Mouse (Mus musculus) macrophage (primary cell): ENCODE data around the gene Tas1r1. TPM values are rescaled to one million over a fixed set of nuclear protein-coding genes. Genes with fewer than 3 reads are reported as not detected.

Source experiments
- H3K27ac ChIP-seq: fragments of 350-480 bp; formaldehyde crosslinking; 2 replicates; pipeline ENCODE4 v1.9.0; 2021
- H3K36me3 ChIP-seq: fragments of 350-480 bp; formaldehyde crosslinking; 2 replicates; pipeline ENCODE4 v1.9.0; 2021; ENCODE audit errors: inconsistent target
- H3K4me3 ChIP-seq: fragments of 350-480 bp; formaldehyde crosslinking; 2 replicates; pipeline ENCODE4 v1.9.0; 2021; ENCODE audit errors: inconsistent target
- H3K79me2 ChIP-seq: fragments of 350-480 bp; formaldehyde crosslinking; 2 replicates; pipeline ENCODE4 v1.9.0; 2021; ENCODE audit errors: inconsistent target
- WGBS: methylation state at CpG from one replicate; pipeline ENCODE4 v1.1.7; 2026; ENCODE audit warnings: inconsistent platforms; ENCODE audit not compliant: missing documents; 5-methylcytosine and 5-hydroxymethylcytosine counted together
- polyA plus RNA-seq: library from polyadenylated mRNA; stranded (reverse); fragments of 250-400 nt; gene quantifications from 3 replicates; pipeline ENCODE4 v1.2.4, GENCODE M21; 2018; ENCODE audit warnings: inconsistent platforms

Tas1r1 gene
- polyA plus RNA-seq, 1 experiment from 2014 or later = not detected

- Histone ChIP-seq H3K36me3 (peaks cover 22% of the 10 kb centered on the region; the same call in 1 of the 2 replicates), H3K27ac (peak overlapping the region; percentile 46)
- WGBS = 1% methylated on average over 10 of the region's 10 CpGs
Observed at GRCm38 (mm10) chr4:152010091-152010706, 28.2 kb downstream of the Tas1r1 start.

GRCm38 (mm10) chr4:152009076-152010051 lies 29.0 kb downstream of the Tas1r1 start:
- Histone ChIP-seq H3K36me3 (peaks cover 15% of the 10 kb centered on the region; the same call in 1 of the 2 replicates), H3K4me3 (peak overlapping the region; percentile 58), H3K79me2 (peaks cover 45% of the 10 kb centered on the region), H3K27ac (peak overlapping the region; percentile 46)
- WGBS = under 1% methylated on average over 100 of the region's 115 CpGs

More at GRCm38 (mm10) chr4:152010091-152010706, 28.2 kb downstream of the Tas1r1 start:
- peak overlapping the region; percentile 58 for H3K4me3 ChIP-seq
- H3K79me2 ChIP-seq = peaks cover 45% of the 10 kb centered on the region

- Histone ChIP-seq H3K36me3 (peaks cover 11% of the 10 kb centered on the region; the same call in 1 of the 2 replicates), H3K79me2 (peaks cover 40% of the 10 kb centered on the region), H3K27ac (0 out of 2 replicates have a peak within 1 kb of the TSS, but pooled peaks have one; percentile 25), H3K4me3 (peak within 1 kb of the TSS; percentile 58)
- WGBS = under 1% methylated on average over 42 of the region's 45 CpGs
Observed at GRCm38 (mm10) chr4:152008622-152009075, 29.7 kb downstream of the Tas1r1 start, which contains the start of gene Klhl21. Gene Klhl21 (plus strand): TSS chr4:152008803.

- peaks cover 9% of the 10 kb centered on the region; the same call in 1 of the 2 replicates for H3K36me3 ChIP-seq
- 0 out of 2 replicates have a peak overlapping the region, but pooled peaks have one; percentile 25 for H3K27ac ChIP-seq
- 3% methylated on average over 14 of the region's 14 CpGs for WGBS
- peaks cover 35% of the 10 kb centered on the region for H3K79me2 ChIP-seq
- H3K4me3 ChIP-seq = peak overlapping the region; percentile 54
Observed at GRCm38 (mm10) chr4:152008148-152008500, 30.2 kb downstream of the Tas1r1 start.

GRCm38 (mm10) chr4:152007481-152008147 lies 30.8 kb downstream of the Tas1r1 start:
- Histone ChIP-seq H3K27ac (no peak overlapping the region), H3K79me2 (peaks cover 30% of the 10 kb centered on the region), H3K36me3 (peaks cover 4% of the 10 kb centered on the region; the same call in 1 of the 2 replicates), H3K4me3 (peak overlapping the region; percentile 54; the same call in 1 of the 2 replicates)
- WGBS = 69% methylated on average over 8 of the region's 8 CpGs

GRCm38 (mm10) chr4:152006812-152007211 lies 31.6 kb downstream of the Tas1r1 start:
- Histone ChIP-seq H3K4me3 (no peak overlapping the region), H3K79me2 (peaks cover 22% of the 10 kb centered on the region), H3K36me3 (no peaks in the 10 kb centered on the region), H3K27ac (no peak overlapping the region)
- WGBS = 93% methylated on average over 3 of the region's 3 CpGs

GRCm38 (mm10) chr4:152006137-152006536 lies 32.2 kb downstream of the Tas1r1 start:
- WGBS = 71% methylated on average over 6 of the region's 6 CpGs
- H3K36me3 ChIP-seq = no peaks in the 10 kb centered on the region
- H3K27ac ChIP-seq = no peak overlapping the region
- H3K79me2 ChIP-seq = peaks cover 15% of the 10 kb centered on the region
- no peak overlapping the region for H3K4me3 ChIP-seq

- H3K4me3 ChIP-seq = no peak overlapping the region
- WGBS = 97% methylated on average over 3 of the region's 3 CpGs
- H3K27ac ChIP-seq = no peak overlapping the region
- H3K36me3 ChIP-seq = no peaks in the 10 kb centered on the region
- H3K79me2 ChIP-seq = no peaks in the 10 kb centered on the region
Observed at GRCm38 (mm10) chr4:152002063-152002462, 36.3 kb downstream of the Tas1r1 start.

GRCm38 (mm10) chr4:152001335-152001734 lies 37.0 kb downstream of the Tas1r1 start:
- H3K79me2 ChIP-seq = no peaks in the 10 kb centered on the region
- H3K36me3 ChIP-seq = no peaks in the 10 kb centered on the region
- 86% methylated on average over 4 of the region's 4 CpGs for WGBS
- no peak overlapping the region for H3K27ac ChIP-seq
- H3K4me3 ChIP-seq = no peak overlapping the region

GRCm38 (mm10) chr4:152000906-152001305 lies 37.5 kb downstream of the Tas1r1 start:
- no peaks in the 10 kb centered on the region for H3K36me3 ChIP-seq
- WGBS = 40% methylated on average over 1 of the region's 4 CpGs
- no peak overlapping the region for H3K27ac ChIP-seq
- H3K4me3 ChIP-seq = no peak overlapping the region
- H3K79me2 ChIP-seq = no peaks in the 10 kb centered on the region

- WGBS = 4% methylated on average over 3 of the region's 3 CpGs
- peaks cover 2% of the 10 kb centered on the region; the same call in 1 of the 2 replicates for H3K79me2 ChIP-seq
- no peak overlapping the region for H3K4me3 ChIP-seq
- no peaks in the 10 kb centered on the region for H3K36me3 ChIP-seq
- H3K27ac ChIP-seq = no peak overlapping the region
Observed at GRCm38 (mm10) chr4:151999481-151999880, 38.9 kb downstream of the Tas1r1 start.

- H3K27ac ChIP-seq = no peak overlapping the region
- peaks cover 14% of the 10 kb centered on the region; the same call in 1 of the 2 replicates for H3K79me2 ChIP-seq
- H3K36me3 ChIP-seq = no peaks in the 10 kb centered on the region; the same call in 1 of the 2 replicates
- H3K4me3 ChIP-seq = no peak overlapping the region
- 81% methylated on average over 3 of the region's 3 CpGs for WGBS
Observed at GRCm38 (mm10) chr4:151997701-151998100, 40.7 kb downstream of the Tas1r1 start.

GRCm38 (mm10) chr4:151996951-151997222 lies 41.5 kb downstream of the Tas1r1 start:
- H3K4me3 ChIP-seq = peak overlapping the region; percentile 67
- H3K36me3 ChIP-seq = peaks cover 7% of the 10 kb centered on the region; the same call in 1 of the 2 replicates
- H3K27ac ChIP-seq = peak overlapping the region; percentile 49
- H3K79me2 ChIP-seq = peaks cover 14% of the 10 kb centered on the region; the same call in 1 of the 2 replicates
- 1% methylated on average over 13 of the region's 13 CpGs for WGBS
